In the genomic region with DNA sequence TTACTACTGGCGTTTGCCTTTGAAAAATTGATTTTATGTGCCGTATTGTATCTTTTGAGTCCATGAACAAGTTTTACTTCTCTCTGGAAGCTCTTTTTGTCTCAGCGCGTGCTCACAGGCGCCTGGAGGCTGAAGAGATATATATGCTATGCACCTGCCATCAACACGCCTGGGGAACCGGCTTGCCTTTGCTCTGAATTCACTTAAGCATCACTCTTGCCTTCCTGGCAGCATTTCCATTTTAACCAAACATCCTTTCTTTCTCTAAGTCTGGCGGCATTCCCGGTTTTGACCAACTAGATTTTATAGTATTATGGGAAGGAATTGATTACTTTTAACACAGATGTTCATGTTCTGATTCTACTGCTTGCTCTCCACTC, we compare ENCODE assay signal across 7 mouse cellular contexts.
DNase-seq lines count a peak whose midpoint lies in the region; ATAC-seq and TF ChIP-seq lines count a peak whose summit lies in the region.

No protein-coding gene starts in this region.

- DNase-seq in lung, embryonic 14.5 days, result peak; percentile 69
- no peak for DNase-seq in lung, postnatal 25 days (ENCODE audit: low spot score)
- peak; percentile 58 for DNase-seq in lung, postnatal 36 days
- DNase-seq in thymus, postnatal 36 days, result peak; percentile 40 to 59
- no peak for DNase-seq in testis, postnatal 10 days (ENCODE audit: low spot score)
- DNase-seq in gastrocnemius, postnatal 25 days, result no peak

- no peak for TF ChIP-seq CTCF in lung, embryonic 14.5 days (IDR thresholded peaks at IDR 0.05; ENCODE audit: low read depth)

- no peaks in the 10 kb centered on the region for H3K36me3 ChIP-seq in lung, embryonic 14.5 days (ENCODE audit: insufficient read depth)
- H3K36me3 ChIP-seq in forebrain, embryonic 15.5 days, result no peaks in the 10 kb centered on the region

- no peak for ATAC-seq in lung, embryonic 14.5 days (ENCODE audit: insufficient read depth)
- no peak for ATAC-seq in forebrain, embryonic 15.5 days (replicated peaks)

- H3K4me2 ChIP-seq in lung, embryonic 14.5 days, result peak overlapping the region; percentile 78
- peak overlapping the region; percentile 78 for H3K4me2 ChIP-seq in forebrain, embryonic 15.5 days (replicated peaks)

- H3K9me3 ChIP-seq in lung, embryonic 14.5 days (ENCODE audit: low read depth, low read length), result no peaks in the 10 kb centered on the region
- H3K9me3 ChIP-seq in forebrain, embryonic 15.5 days, result no peaks in the 10 kb centered on the region

- no peak overlapping the region for H3K27ac ChIP-seq in lung, embryonic 14.5 days (ENCODE audit: low read depth)
- no peak overlapping the region for H3K27ac ChIP-seq in forebrain, embryonic 15.5 days (replicated peaks)

- peaks cover 20% of the 10 kb centered on the region for H3K4me1 ChIP-seq in lung, embryonic 14.5 days (ENCODE audit: insufficient read depth)
- H3K4me1 ChIP-seq in forebrain, embryonic 15.5 days, result peaks cover 17% of the 10 kb centered on the region

- 0 out of 2 replicates have a peak, but pooled peaks cover 6% of the 10 kb centered on the region for H3K27me3 ChIP-seq in lung, embryonic 14.5 days (ENCODE audit: insufficient read depth, low read length)
- H3K27me3 ChIP-seq in forebrain, embryonic 15.5 days, result no peaks in the 10 kb centered on the region; the same call in 1 of the 2 replicates

- WGBS in lung, embryonic 14.5 days, result 27% methylated on average over 9 of the region's 9 CpGs
- 37% methylated on average over 9 of the region's 9 CpGs for WGBS in forebrain, embryonic 15.5 days

- peak overlapping the region; percentile 43; the same call in 1 of the 2 replicates for H3K4me3 ChIP-seq in lung, embryonic 14.5 days (ENCODE audit: low read depth, low read length)
- H3K4me3 ChIP-seq in forebrain, embryonic 15.5 days, result peak overlapping the region; percentile 46

- H3K9ac ChIP-seq in lung, embryonic 14.5 days, result no peak overlapping the region
- 0 out of 2 replicates have a peak overlapping the region, but pooled peaks have one; percentile 40 for H3K9ac ChIP-seq in forebrain, embryonic 15.5 days (replicated peaks)

Comparison
In these comparisons a context has a peak if more than half of its experiments do, and no peak if none do; other contexts are left out.
1. DNase-seq: peak in lung, embryonic 14.5 days (single experiment), lung, postnatal 36 days (single experiment) and thymus, postnatal 36 days (2 of 2); none in lung, postnatal 25 days (single experiment), testis, postnatal 10 days (single experiment) and gastrocnemius, postnatal 25 days (single experiment).